Mouse (Mus musculus): Measurements from ENCODE around the gene Ccdc186.
"Not testable (repeated sequence)": the region's sequence is repeated elsewhere in the genome, so short reads cannot be mapped to it uniquely, and the experiment has no call there.

Ccdc186 gene

DNA sequence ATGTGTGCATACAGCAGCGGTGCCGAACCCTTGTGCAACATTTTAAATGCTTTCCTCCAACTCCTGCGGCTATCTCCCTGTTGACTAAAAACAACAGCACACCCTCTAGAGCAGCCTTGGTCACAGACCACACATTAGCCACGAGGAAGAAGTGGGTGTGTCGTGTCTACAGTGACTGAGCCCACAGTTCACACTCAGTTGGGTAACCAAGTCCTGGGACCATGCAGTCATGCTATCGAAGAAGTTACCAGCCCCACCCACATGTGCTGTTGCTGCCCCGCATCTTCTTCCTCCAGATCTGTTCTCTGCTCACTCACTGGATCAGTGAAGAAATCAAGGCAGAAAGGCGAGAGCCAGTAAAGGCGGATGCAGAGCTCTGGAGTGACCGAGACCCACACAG, 65.6 kb downstream of the Ccdc186 start:
- DNase-seq (ENCODE audit: low spot score in 2 of 2), result no peak

DNA sequence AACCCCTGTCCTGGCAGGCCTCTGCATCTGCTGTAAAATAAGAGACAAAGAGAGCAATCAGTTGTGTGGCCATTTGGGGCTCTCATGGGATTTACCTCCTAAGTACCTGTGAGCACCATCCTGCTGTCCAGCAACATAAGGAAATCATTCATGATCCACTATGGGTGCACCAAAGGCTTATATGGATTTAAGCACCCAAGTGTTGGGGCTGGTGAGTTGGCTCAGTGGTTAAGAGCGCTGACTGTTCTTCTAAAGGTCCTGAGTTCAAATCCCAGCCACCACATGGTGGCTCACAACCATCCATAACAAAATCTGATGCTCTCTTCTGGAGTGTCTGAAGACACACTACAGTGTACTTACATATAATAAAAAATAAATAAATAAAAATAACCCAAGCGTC, 67.5 kb downstream of the Ccdc186 start:
- DNase-seq (ENCODE audit: low spot score in 2 of 2), result not testable (repeated sequence)

DNA sequence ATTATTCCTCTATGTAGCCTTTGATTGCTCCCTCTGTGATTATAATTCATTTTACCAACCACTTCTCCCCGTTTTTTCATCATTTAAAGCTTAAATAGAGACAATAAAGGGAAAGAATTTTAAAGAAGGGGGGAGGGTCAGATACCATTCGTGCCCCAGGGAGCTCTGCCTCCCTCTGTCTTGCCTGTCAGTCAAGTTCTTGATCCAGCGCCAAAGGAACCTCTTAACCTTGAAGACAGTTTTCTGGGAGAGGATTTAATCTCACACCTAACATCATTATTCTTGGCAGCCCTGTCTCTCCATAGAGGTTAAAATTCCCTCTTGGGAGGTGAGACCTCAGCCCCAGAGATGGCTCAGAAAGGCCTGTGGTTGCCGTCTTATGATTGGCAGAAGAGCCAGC, 71.3 kb downstream of the Ccdc186 start:
- DNase-seq (ENCODE audit: low spot score in 2 of 2), result no peak

DNA sequence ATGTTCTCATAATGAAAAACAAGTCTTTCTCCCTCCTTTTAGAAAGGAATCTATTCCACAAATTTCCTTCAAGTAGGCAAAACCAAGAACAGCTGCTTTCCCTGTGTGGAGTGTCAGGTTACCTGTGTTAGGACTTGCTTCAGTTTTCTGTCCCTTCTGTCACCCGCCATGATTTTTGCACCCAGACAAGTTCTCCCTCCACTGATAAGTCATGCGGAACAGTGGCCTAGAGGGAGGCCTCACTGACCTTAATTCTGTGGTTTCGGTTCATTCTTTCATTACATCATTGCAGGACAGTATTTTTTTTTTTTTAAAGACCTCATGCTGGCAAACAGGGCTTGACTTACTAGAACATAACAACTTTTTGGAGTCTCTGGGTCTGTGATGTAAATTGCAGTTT, 72.6 kb downstream of the Ccdc186 start:
- no peak for DNase-seq (ENCODE audit: low spot score in 2 of 2)

DNA sequence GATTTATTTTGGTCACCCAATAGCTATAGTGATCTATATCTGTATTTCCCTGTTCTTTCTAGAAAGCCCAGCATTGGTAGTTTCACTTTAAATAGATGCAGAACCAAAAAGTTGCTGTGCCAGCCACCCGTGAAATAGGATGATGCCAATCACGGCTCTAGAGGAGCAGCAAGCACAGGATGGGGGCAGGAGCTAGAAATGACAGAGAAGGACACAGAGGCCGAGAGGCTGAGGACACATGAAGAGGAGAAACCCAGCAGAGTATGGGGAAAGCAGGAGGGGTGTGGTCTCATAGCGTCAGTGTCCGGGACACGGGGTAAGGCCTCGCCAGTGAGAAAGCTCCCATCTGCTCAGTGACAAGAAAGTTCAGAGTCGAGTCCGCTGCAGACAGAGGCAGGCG, 74.1 kb downstream of the Ccdc186 start:
- DNase-seq (ENCODE audit: low spot score in 2 of 2), result no peak

DNA sequence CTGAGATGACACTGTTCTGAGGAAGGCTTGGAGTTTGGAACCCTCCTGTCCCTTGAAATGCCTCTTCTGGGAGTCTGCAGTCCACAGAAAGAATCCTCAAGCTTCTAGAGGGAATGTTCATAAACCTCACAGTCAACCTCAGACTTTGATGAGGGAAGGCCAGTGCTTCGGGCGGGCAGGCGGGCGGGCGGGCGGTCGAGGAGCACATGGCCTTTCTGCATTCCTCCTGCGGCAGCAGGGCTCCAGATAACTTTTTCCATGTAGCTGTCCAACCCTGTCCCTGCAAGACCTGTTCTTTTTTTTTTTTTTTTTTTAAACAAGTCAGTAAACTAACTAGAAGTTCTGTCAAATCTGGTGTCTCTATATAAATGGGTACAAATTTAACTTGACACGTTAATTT, 75.4 kb downstream of the Ccdc186 start:
- DNase-seq (ENCODE audit: low spot score in 2 of 2), result no peak

DNA sequence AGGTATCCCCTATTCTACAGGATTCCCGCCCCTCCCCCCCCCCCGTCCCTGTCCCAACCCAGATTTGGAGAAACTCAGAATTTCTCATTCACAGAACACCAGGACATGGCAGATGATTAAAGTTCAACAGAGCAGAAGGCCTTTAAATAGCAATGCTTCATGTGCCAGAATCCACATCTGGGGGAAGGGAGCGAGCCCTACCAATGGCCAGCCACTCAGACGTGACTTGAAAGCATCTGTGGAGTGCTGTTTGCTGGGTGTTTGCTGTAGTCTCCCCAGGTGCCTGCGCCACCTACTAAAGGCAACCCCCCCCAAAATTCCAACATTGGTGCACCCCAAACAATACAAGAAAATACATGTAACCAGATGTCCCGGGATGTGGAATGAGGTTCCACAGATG, 76.5 kb downstream of the Ccdc186 start:
- DNase-seq (ENCODE audit: low spot score in 2 of 2), result no peak

DNA sequence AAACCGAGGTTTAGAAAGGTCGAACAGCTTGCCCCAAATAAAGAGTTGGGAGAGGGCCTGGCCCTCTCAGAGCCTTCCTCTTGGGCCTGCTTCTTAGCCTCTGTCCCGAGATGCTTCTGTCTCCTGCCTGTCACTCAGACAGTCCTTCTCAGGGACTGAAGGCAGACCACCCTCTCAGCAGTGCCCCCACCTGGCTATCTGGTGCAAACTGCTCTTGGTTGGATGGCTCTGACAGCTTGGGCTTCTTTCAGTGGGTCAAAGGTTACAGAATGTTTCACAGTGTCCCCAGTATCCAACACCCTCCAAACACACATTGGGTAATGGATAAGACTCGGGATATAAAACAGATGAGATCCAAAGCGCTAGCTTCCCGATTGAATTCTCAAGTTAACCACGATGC, 76.9 kb downstream of the Ccdc186 start:
- DNase-seq (ENCODE audit: low spot score in 2 of 2), result no peak
